In the genomic region with DNA sequence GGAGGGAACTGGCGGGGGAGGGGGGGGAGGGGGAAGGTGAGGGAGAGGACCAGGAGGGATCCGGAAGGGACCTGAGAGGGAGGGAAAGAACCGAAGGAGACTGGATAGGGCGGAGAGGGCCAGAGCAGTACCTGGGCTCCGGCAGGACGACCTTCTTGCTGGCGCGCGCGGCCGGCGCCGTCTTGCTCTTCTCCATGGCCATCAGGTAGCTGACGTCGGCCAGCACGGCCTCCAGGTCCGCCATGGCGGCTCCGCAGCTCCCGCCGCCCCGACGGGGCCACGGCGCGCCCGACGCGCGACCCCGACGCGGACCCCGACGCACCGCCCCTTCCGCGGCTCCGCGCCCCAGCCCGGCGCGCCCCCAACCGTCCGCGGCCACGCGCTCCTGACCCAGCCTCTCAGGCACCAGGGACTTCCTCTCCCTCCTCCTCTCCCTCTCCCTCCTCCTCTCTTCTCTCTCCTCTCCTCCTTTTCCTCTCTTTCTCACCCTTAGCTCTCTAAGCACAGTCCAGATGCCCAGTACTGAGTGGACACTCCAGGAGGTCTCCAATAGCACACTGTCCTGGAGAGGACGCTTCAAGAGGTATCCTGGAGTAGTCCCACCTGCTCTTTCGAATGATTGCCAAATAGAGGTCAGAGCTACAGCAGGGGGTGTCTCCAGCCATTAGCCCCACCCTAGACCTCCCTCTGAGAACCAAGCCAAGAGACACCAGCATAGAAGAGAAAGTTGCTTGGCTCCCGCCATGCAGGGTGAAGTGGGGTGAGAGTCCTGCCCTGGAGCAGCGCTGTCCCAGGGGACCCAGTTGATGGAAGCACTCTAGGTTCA, we compare ENCODE assay signal across 7 mouse cellular contexts. TPM values are rescaled to one million over a fixed set of nuclear protein-coding genes. Genes with fewer than 3 reads are reported as not detected.
A peak's percentile ranks its signal among the peaks of the same experiment; 100 is the strongest.
DNase-seq lines count a peak whose midpoint lies in the region; ATAC-seq and TF ChIP-seq lines count a peak whose summit lies in the region.

A gene (minus strand): TSS at position 556 of the 826 bp plus-strand sequence.

- peak; percentile 22; the same call in 1 of the 2 replicates for TF ChIP-seq POLR2A in small intestine, adult 2 months (IDR thresholded peaks at IDR 0.05; ENCODE audit: low read depth, low read length)

- 0 out of 2 replicates have a peak, but pooled peaks cover 3% of the 10 kb centered on the region for H3K27me3 ChIP-seq in limb, embryonic 11.5 days (ENCODE audit: control insufficient read depth, insufficient read depth, low read length)
- H3K27me3 ChIP-seq in small intestine, adult 2 months (ENCODE audit: control insufficient read depth, insufficient read depth, low read length) = no peaks in the 10 kb centered on the region

- H3K9ac ChIP-seq in limb, embryonic 11.5 days (ENCODE audit: low read length) = peak within 1 kb of the TSS; percentile 71

- no peak for DNase-seq in adrenal gland, postnatal 4 days (ENCODE audit: low spot score in 2 of 2)
- peak; percentile 85 for DNase-seq in embryo, embryonic 11 days
- peak; percentile 51 to 68 for DNase-seq in heart, adult 18-20 months
- DNase-seq in kidney, adult 11 months = peak; percentile 64
- DNase-seq in limb, embryonic 11.5 days (ENCODE audit: low spot score) = peak; percentile 81
- DNase-seq in mesoderm, embryonic 11.5 days (ENCODE audit: low read depth, low spot score) = peak; percentile 44

- no peak for TF ChIP-seq CTCF in small intestine, adult 2 months (IDR thresholded peaks at IDR 0.05; ENCODE audit: extremely low read depth, insufficient read length, insufficient replicate concordance, low read depth, low read length)

- WGBS in limb, embryonic 11.5 days = 9% methylated on average over 18 of the region's 52 CpGs
- WGBS in small intestine, adult 2 months = 2% methylated on average over 31 of the region's 52 CpGs

- peak; percentile 77 for ATAC-seq in limb, embryonic 11.5 days (ENCODE audit: insufficient number of reproducible peaks, low FRiP score, low TSS enrichment, low read depth)

- 0 out of 2 replicates have a peak, but pooled peaks cover 4% of the 10 kb centered on the region for H3K4me1 ChIP-seq in limb, embryonic 11.5 days (ENCODE audit: control insufficient read depth, insufficient read depth, low read length)
- H3K4me1 ChIP-seq in small intestine, adult 2 months (ENCODE audit: control insufficient read depth, insufficient read depth, insufficient read length, low read length) = peaks cover 2% of the 10 kb centered on the region; the same call in 1 of the 2 replicates

- H3K9me3 ChIP-seq in limb, embryonic 11.5 days (ENCODE audit: control insufficient read depth, low read length) = no peaks in the 10 kb centered on the region

- H3K4me2 ChIP-seq in limb, embryonic 11.5 days (ENCODE audit: low read depth, severe bottlenecking) = peak within 1 kb of the TSS; percentile 77

- no peaks in the 10 kb centered on the region for H3K36me3 ChIP-seq in limb, embryonic 11.5 days (ENCODE audit: control insufficient read depth, insufficient read depth, low read length)
- no peaks in the 10 kb centered on the region for H3K36me3 ChIP-seq in small intestine, adult 2 months (ENCODE audit: control insufficient read depth, insufficient read depth, low read length)

- peak within 1 kb of the TSS; percentile 62 for H3K4me3 ChIP-seq in limb, embryonic 11.5 days (ENCODE audit: low read depth, low read length)
- H3K4me3 ChIP-seq in small intestine, adult 2 months (ENCODE audit: low read depth, low read length) = peak within 1 kb of the TSS; percentile 73

- H3K27ac ChIP-seq in limb, embryonic 11.5 days (replicated peaks; ENCODE audit: low read depth, low read length) = no peak within 1 kb of the TSS
- H3K27ac ChIP-seq in small intestine, adult 2 months (ENCODE audit: insufficient read depth, low read depth, low read length) = 0 out of 2 replicates have a peak within 1 kb of the TSS, but pooled peaks have one; percentile 18

RNA-seq across cellular contexts. Expression of the gene that starts here (rescaled TPM):
- 10 to 100 TPM; 29.1 to 31.8 TPM for total RNA-seq in adrenal gland, postnatal 4 days (2021)
- 1 to 10 TPM; 5.1 to 7.2 TPM for total RNA-seq in heart, adult 18-20 months (2021)
- 7.1 and 9.6 TPM in 2 replicates for polyA plus RNA-seq in limb, embryonic 11.5 days (2014; fragmentation: Nextera tagmentation; extraction: Ambion mirVana)
- 3.6 and 4.4 TPM in 2 replicates for polyA plus RNA-seq in small intestine, adult 2 months (2012; rRNA removed)

Comparison
In these comparisons a context has a peak if more than half of its experiments do, and no peak if none do; other contexts are left out.
1. DNase-seq: peak in embryo, embryonic 11 days (single experiment), heart, adult 18-20 months (2 of 2), kidney, adult 11 months (single experiment), limb, embryonic 11.5 days (single experiment) and mesoderm, embryonic 11.5 days (single experiment); none in adrenal gland, postnatal 4 days (0 of 2).